Mouse (Mus musculus): ENCODE data around the gene Cmtr2.

- no peak for TF ChIP-seq CTCF (conservative IDR thresholded peaks at IDR 0.05; ENCODE audit: insufficient read depth, insufficient read length, low read depth, low read length)
- TF ChIP-seq POLR2A (IDR thresholded peaks at IDR 0.05; ENCODE audit: low read depth, low read length) = no peak
These were observed 43.3 kb upstream of the Cmtr2 start for GRCm38 (mm10) chr8:110172161-110172560.

All from kidney, adult 2 months (tissue).